Mouse (Mus musculus): ENCODE measurements at regions not wholly inside any gene's neighbourhood (a gene's known extent, or its start where the extent isn't known, plus 50 kb on each side); places are given as distances from the start of the nearest gene placed in this dataset.

GRCm38 (mm10) chr1:14589905-14590304 lies 1503.2 kb downstream of the 4930444P10Rik start:
- H3K27me3 ChIP-seq (ENCODE audit: control insufficient read depth in 1 of 2, insufficient read depth in 2 of 2, low read length in 2 of 2), result no peaks in the 10 kb centered on the region
- no peak overlapping the region for H3K4me3 ChIP-seq (ENCODE audit: control insufficient read depth in 1 of 2, insufficient read depth in 1 of 2, low read depth in 2 of 2, low read length in 2 of 2)
- TF ChIP-seq UBTF (IDR thresholded peaks at IDR 0.05; ENCODE audit: borderline replicate concordance, insufficient read depth, low read depth, low read length) (no peak), MXI1 (IDR thresholded peaks at IDR 0.05; ENCODE audit: low read depth, low read length) (no peak), USF1 (IDR thresholded peaks at IDR 0.05; ENCODE audit: low read depth, low read length) (no peak), GATA1 (IDR thresholded peaks at IDR 0.05; ENCODE audit: low read depth, low read length) (no peak), NRF1 (IDR thresholded peaks at IDR 0.05; ENCODE audit: insufficient read depth, low read depth, low read length, poor library complexity, severe bottlenecking) (no peak), MAX (IDR thresholded peaks at IDR 0.05; ENCODE audit: low read length) (no peak), RAD21 (IDR thresholded peaks at IDR 0.05; ENCODE audit: low read depth, low read length) (no peak), HCFC1 (IDR thresholded peaks at IDR 0.05; ENCODE audit: low read depth, low read length) (no peak), MAZ (IDR thresholded peaks at IDR 0.05; ENCODE audit: low read depth, low read length) (no peak), CHD2 (IDR thresholded peaks at IDR 0.05; ENCODE audit: low read length) (no peak), TCF12 (IDR thresholded peaks at IDR 0.05; ENCODE audit: low read depth, low read length) (no peak), ZNF384 (IDR thresholded peaks at IDR 0.05; ENCODE audit: low read depth, low read length) (no peak)
- DNase-seq (ENCODE audit: low read depth, low spot score), result no peak
- H3K4me1 ChIP-seq (ENCODE audit: control insufficient read depth in 1 of 2, insufficient read depth in 2 of 2, low read length in 2 of 2), result no peaks in the 10 kb centered on the region
- H3K9me3 ChIP-seq (replicated peaks; ENCODE audit: insufficient read depth, low read length), result no peaks in the 10 kb centered on the region
- no peaks in the 10 kb centered on the region for H3K79me2 ChIP-seq (ENCODE audit: control insufficient read depth, insufficient read depth, low read length, poor library complexity)
- no peak overlapping the region for H3K9ac ChIP-seq (ENCODE audit: control insufficient read depth, low read depth, low read length, poor library complexity, severe bottlenecking)
- H3K27ac ChIP-seq (ENCODE audit: control insufficient read depth, low read depth, low read length), result no peak overlapping the region
- no peaks in the 10 kb centered on the region for H3K36me3 ChIP-seq (ENCODE audit: control insufficient read depth in 1 of 2, insufficient read depth in 2 of 2, low read length in 2 of 2)

- TF ChIP-seq MAFK (IDR thresholded peaks at IDR 0.05; ENCODE audit: borderline replicate concordance, low read depth, low read length) (no peak), BHLHE40 (IDR thresholded peaks at IDR 0.05; ENCODE audit: borderline replicate concordance, low read depth, low read length) (no peak), E2F4 (IDR thresholded peaks at IDR 0.05; ENCODE audit: borderline replicate concordance, low read depth, low read length) (no peak), POLR2A (IDR thresholded peaks at IDR 0.05; ENCODE audit: control insufficient read depth in 1 of 2, insufficient read depth in 1 of 2, low read depth in 1 of 2, low read length in 2 of 2, poor library complexity in 1 of 2) (no peak)
- H3K27ac ChIP-seq (ENCODE audit: control insufficient read depth, low read depth, low read length), result no peak overlapping the region
- no peaks in the 10 kb centered on the region for H3K27me3 ChIP-seq (ENCODE audit: control insufficient read depth in 1 of 2, insufficient read depth in 2 of 2, low read length in 2 of 2)
- no peaks in the 10 kb centered on the region for H3K36me3 ChIP-seq (ENCODE audit: control insufficient read depth in 1 of 2, insufficient read depth in 2 of 2, low read length in 2 of 2)
- no peak overlapping the region for H3K9ac ChIP-seq (ENCODE audit: control insufficient read depth, low read depth, low read length, poor library complexity, severe bottlenecking)
- H3K4me1 ChIP-seq (ENCODE audit: control insufficient read depth in 1 of 2, insufficient read depth in 2 of 2, low read length in 2 of 2), result no peaks in the 10 kb centered on the region
- no peak overlapping the region for H3K4me3 ChIP-seq (ENCODE audit: control insufficient read depth in 1 of 2, insufficient read depth in 1 of 2, low read depth in 2 of 2, low read length in 2 of 2)
- no peak for DNase-seq (ENCODE audit: low read depth, low spot score)
- no peaks in the 10 kb centered on the region for H3K79me2 ChIP-seq (ENCODE audit: control insufficient read depth, insufficient read depth, low read length, poor library complexity)
- H3K9me3 ChIP-seq (replicated peaks; ENCODE audit: insufficient read depth, low read length), result no peaks in the 10 kb centered on the region
Observed at GRCm38 (mm10) chr1:14579376-14579775, 1513.7 kb downstream of the 4930444P10Rik start.

- no peaks in the 10 kb centered on the region for H3K36me3 ChIP-seq (ENCODE audit: control insufficient read depth in 1 of 2, insufficient read depth in 2 of 2, low read length in 2 of 2)
- H3K9ac ChIP-seq (ENCODE audit: control insufficient read depth, low read depth, low read length, poor library complexity, severe bottlenecking), result no peak overlapping the region
- no peak overlapping the region for H3K4me3 ChIP-seq (ENCODE audit: control insufficient read depth in 1 of 2, insufficient read depth in 1 of 2, low read depth in 2 of 2, low read length in 2 of 2)
- no peaks in the 10 kb centered on the region for H3K79me2 ChIP-seq (ENCODE audit: control insufficient read depth, insufficient read depth, low read length, poor library complexity)
- no peaks in the 10 kb centered on the region for H3K4me1 ChIP-seq (ENCODE audit: control insufficient read depth in 1 of 2, insufficient read depth in 2 of 2, low read length in 2 of 2)
- no peaks in the 10 kb centered on the region for H3K9me3 ChIP-seq (replicated peaks; ENCODE audit: insufficient read depth, low read length)
- no peak for TF ChIP-seq MYC (IDR thresholded peaks at IDR 0.05; ENCODE audit: low read depth, low read length)
- no peak for TF ChIP-seq MAFK (IDR thresholded peaks at IDR 0.05; ENCODE audit: borderline replicate concordance, low read depth, low read length)
- TF ChIP-seq MXI1 (IDR thresholded peaks at IDR 0.05; ENCODE audit: low read depth, low read length), result no peak
- no peak for TF ChIP-seq HCFC1 (IDR thresholded peaks at IDR 0.05; ENCODE audit: low read depth, low read length)
- no peak for TF ChIP-seq TAL1 (IDR thresholded peaks at IDR 0.05; ENCODE audit: low read length)
- no peaks in the 10 kb centered on the region for H3K27me3 ChIP-seq (ENCODE audit: control insufficient read depth in 1 of 2, insufficient read depth in 2 of 2, low read length in 2 of 2)
- DNase-seq (ENCODE audit: low read depth, low spot score), result no peak
- no peak overlapping the region for H3K27ac ChIP-seq (ENCODE audit: control insufficient read depth, low read depth, low read length)
Observed at GRCm38 (mm10) chr1:14576263-14576662, 1516.9 kb downstream of the 4930444P10Rik start.

Measured in MEL (cell line).